Mouse (Mus musculus) spleen, postnatal 14 days (tissue): ENCODE measurements around the gene Tspan2.
A peak's percentile ranks its signal among the peaks of the same experiment; 100 is the strongest.

Experiments
- DNase-seq, 2 experiments: peaks; one replicate each; pipeline ENCODE4 v3.0.0; 2021 to 2022; ENCODE audit warnings: low spot score in 2 of 2

Gene Tspan2

DNA sequence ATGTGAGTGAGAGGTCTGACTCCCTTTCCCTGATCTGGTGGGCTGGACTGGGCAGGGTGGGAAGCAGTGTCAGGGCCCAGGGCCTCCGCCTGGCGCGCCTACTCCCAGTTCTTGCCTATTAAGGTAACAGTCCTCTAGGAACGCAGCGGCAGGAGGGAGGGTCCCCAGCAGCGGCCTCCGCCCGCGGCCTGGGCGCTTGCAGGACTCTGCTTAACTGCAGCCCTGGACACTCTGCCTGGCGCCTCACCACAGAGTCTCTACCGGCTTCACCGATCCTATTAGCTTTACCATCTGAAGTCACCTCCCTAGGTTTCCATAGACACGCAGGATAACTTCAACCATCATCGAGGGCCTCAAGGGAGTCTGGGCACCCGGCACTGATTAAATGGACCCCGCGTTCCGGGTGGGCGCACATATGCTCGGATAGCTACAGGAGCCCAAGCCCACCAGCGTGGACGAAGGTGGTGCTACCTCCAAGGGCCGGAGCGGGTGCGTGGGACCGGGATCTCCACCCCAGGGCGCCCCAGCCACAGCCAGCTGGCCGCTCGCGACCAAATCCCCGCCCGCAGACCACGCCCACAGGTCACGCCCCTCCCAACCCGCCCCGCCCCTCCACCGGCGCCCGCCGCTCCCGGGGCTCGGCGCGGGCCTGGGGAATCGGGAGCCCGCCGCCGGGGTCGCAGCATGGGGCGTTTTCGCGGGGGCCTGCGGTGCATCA lies at the start of gene Tspan2:
Tspan2 (plus strand) TSS at position 217 of the 718 bp plus-strand sequence.
- DNase-seq = peak; percentile 30 to 42

GRCm38 (mm10) chr3:102686861-102687260 lies 47.5 kb upstream of the Tspan2 start:
- no peak for DNase-seq

DNA sequence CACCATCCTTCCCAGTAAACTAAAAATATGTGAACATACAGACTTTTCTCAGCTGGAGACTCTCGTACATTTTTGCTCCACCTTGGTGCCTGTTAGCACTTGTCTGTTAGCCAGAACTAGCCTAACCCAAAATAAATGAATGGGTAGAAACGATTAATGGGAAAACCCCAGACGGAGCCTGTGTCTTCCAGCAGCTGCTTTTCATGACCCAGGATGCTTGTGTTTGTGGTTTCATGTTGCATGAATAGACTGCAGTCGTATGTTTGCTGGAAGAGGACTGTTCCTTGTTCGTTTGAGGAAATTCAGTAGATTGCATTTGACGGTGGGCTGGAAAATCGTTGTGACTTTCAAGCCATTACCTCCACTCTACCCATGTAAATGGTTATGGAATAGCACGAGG lies 46.5 kb upstream of the Tspan2 start:
- DNase-seq = no peak

GRCm38 (mm10) chr3:102691802-102692484 lies 42.4 kb upstream of the Tspan2 start:
- DNase-seq = peak in 1 of 2 experiments; percentile 12

- DNase-seq = no peak
These were observed 41.5 kb upstream of the Tspan2 start for GRCm38 (mm10) chr3:102692758-102693325.

DNA sequence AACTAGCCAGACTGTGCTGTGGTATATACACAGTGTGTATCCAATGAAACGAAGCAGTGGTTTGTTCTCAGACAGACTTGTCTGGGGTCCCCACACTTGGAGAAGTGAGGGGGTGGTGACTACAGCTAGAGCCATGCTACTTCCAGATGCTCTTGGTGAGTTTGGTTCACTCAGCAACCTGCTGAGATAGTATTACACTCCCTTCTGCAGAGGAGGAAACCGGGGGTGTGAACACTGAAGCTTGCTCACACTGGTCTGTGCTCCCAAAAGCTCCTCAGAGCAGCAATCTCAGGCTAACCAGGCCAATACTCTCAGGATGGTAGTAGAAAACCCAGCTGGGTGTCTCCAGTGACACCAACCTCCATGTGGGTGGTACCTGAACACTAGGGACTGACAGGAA lies 36.2 kb upstream of the Tspan2 start:
- no peak for DNase-seq

GRCm38 (mm10) chr3:102701303-102701702 lies 33.0 kb upstream of the Tspan2 start:
- DNase-seq = no peak

GRCm38 (mm10) chr3:102701902-102702544 lies 32.3 kb upstream of the Tspan2 start:
- DNase-seq = peak; percentile 13 to 45

GRCm38 (mm10) chr3:102704001-102704401 lies 30.3 kb upstream of the Tspan2 start:
- DNase-seq = no peak

DNA sequence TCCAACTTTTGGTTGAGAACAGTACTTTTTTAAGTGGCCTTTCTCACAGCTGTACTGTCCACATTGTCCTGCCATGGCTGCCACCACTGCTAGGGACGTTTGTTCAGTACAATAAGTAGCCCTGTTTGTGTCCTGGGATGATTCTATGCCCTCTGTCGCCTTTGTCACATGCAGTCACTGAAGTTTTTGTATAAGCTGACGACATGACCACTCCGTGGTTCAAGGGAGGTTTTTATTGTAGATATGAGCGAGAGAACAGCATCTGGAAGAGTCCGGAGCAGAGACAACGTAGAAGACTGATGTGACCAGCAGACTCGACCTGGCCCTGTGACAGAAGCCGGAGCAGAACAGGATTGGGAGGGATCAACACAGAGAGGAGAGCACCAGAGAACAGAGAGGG lies 25.7 kb upstream of the Tspan2 start:
- DNase-seq = no peak

DNA sequence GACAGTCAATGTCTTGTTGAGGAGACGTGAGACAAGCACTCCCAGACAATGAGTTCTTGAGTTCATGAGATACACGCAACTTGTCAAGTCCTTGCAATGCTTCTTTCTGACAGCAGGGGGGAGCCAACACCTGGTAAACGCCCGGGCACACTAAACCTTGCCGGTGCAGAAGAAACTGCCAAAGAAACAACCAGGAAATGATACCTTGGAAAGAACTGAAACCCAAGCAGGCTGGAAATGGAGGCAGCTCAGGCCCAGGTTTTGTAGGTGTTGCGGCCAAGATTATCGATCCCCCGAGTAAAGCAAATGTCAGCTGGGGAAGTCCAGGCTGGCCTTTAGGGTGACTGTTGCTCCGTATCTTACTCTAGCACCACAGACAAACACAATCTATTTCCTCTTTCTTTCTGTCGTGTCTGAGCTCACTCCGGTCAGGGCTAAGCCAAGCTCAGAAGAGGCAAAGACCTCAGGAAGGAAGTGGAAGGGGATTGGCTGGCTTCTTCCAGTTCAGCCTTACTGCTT lies 19.2 kb upstream of the Tspan2 start:
- DNase-seq = peak; percentile 46 to 72

DNA sequence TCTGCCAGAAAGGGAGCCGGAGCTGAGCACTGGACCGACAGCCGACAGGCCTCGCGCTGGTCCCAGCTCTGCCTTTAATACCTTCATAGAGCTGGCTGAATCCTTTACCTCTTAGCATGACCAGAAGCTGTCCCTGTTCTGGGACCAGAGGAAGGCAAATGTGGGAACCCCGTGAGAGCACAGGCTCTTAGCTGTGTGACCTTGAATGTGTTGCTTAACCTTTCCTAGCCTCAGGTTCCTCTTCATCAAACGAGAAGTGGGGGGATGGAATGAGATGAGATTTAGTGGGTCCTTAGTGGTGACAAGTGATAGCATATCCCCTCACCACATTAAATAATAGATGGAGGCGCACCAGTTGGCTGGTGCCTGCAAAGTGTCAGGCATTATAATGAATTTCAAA lies 18.5 kb upstream of the Tspan2 start:
- no peak for DNase-seq

- DNase-seq = no peak
These were observed 16.6 kb upstream of the Tspan2 start for GRCm38 (mm10) chr3:102717586-102718285.

DNA sequence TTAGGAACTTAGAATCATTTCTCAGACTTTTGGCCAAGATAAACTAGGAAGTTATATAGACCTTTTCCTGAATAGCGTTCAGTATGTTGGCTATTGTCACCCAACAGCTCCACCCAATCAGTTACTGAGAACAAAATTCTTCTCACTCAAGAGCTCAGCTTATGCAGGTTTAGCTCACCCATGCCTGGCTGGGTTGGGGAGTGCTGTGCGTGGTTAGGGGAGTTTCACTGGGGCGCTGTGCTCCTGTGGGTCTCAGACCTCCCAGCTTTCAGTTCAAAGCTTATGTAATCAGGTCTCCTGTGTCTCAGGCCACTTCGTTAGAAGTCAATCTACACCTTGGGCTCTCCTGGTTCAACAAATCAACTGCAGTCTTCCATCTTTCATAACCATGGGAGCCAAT lies 11.2 kb upstream of the Tspan2 start:
- DNase-seq = no peak

DNA sequence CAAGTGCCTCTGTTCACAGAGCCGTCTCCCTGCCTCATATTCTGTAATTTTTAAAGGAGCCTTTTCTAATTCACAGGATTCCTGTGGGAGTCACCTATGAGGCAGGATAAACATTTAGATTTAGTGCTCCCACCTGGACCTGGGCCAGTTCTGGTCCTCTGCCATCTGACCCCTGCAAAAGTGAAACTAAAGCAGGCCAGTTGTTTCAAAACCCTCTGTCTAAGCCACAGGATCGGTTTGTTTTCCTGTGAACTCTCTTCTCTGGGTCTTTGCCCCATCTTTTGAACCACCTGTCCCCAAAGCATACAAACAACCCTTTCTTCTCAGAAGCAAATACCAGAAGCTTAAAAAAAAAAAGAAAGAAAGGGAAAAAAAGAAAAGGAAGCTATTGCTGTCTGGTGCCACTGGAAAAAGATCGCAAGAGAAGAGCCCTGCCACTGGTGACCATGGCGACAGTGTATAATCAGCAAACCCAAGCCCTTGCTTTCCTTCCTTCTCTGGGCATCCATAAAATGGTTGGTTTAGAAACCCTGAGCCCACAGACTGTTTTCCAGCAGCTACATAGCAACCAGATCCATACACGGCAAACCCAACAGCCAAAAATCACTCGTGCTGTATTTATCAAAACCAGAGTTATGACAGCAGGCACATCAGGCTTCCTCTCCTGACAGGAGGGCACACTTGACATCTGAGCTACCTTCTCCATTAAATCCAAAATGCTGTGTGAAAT lies 10.3 kb upstream of the Tspan2 start:
- DNase-seq = no peak

DNA sequence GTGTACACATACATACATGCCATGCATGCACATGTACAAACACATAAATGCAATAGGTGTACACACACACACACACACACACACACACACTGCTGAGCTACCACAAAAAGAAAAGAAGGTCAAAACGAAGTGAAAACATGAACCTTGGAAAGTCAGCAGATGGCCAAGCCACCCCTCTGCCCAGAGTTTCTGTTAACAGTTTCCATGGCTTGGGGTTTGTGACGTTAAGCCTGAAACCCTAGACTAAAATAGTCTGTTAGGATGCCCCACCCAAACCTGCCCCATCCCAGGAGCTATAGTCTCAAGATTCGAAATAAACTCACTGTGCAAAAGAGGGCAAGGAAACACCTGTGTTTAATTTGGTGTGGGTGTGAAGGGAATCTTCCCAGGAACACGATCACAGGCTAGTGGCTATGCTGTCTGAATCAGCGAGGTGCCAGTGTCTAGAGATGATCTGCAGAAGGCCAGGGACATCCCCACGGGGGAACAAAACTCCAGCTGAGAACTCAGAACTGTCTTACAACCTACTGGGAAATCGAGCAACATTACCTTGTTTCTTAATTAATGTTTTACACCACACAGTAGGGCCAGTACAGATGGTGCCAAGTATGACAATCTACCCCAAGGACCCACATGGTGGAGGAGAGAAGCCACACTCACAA lies 9.4 kb upstream of the Tspan2 start:
- no peak for DNase-seq

GRCm38 (mm10) chr3:102729416-102729815 lies 4.9 kb upstream of the Tspan2 start:
- DNase-seq = no peak

DNA sequence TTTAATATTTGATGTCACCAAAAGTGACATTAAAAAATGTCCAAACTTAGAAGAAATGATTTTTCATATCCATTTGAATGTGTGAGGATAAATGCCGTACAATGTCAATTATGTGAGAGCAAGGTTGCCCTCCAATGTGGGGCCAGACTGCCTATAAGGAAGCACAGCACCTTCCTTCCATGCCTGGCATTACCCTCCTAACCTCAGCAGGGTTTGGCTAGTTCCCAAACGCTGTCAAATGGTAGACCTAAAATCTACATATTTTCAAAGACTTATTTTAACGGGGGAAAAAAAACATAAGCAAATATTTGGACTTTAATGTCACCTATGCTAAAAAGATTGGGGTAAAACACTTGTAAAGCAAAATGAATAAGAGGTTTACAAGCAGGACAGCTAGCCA lies 3.2 kb upstream of the Tspan2 start:
- DNase-seq = no peak

DNA sequence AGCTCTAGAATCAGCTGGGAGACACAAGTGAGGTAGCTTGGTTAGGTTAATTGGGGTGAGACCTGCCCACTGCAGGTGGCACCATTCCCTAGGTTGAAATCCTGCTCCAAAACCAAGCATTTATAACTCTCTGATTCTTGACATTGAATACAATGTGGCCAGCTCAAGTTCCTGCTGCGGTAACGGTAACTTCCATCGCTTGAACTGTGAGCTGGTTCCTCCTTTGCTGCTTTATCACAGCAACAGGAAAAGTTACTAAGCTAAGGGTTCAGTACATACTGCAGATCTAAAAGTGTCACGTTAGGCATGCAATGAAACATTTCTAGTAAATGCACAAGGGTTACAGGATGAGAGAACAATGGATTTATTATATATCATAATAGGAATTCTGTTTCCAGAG lies 1.7 kb upstream of the Tspan2 start:
- DNase-seq = no peak

GRCm38 (mm10) chr3:102733050-102733449 lies 1.3 kb upstream of the Tspan2 start:
- DNase-seq = no peak

DNA sequence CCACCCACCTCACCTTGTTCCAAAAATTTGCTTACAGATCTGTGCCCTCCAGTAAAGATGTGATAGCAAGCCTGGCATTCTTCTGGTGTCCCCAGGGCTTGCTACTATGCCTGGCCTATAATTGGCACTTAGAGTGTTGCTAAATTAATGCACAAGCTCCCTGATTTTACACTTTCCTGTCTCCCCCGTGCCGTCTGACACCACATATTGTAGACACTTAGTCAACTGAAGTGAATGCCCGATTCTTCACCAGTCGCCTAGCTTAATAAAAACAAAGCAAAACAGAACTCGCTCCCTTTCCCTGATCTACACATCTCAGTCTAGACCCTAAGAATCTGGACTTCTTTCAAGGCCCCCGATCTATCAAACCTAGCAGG lies 405 bp upstream of the Tspan2 start:
- no peak for DNase-seq
